Mouse (Mus musculus) CH12.LX (cell line): Measurements from ENCODE around the gene Yif1b. TPM values are rescaled to one million over a fixed set of nuclear protein-coding genes. Genes with fewer than 3 reads are reported as not detected.

Experiments
- DNase-seq: peaks from one replicate; pipeline ENCODE4 v3.0.0-alpha.2; 2013; ENCODE audit errors: extremely low read depth
- H3K27ac ChIP-seq: 2 replicates; pipeline ENCODE4 v1.5.1; 2012; ENCODE audit warnings: low read depth, mild to moderate bottlenecking, control low read depth, moderate library complexity; ENCODE audit not compliant: insufficient read depth
- H3K27me3 ChIP-seq: replicated peaks from 2 replicates; pipeline ENCODE3; 2012; ENCODE audit warnings: inconsistent platforms
- H3K36me3 ChIP-seq, 2 experiments: replicated peaks in 1 of 2; 2 replicates each; pipeline versions ENCODE3 to v1.6.1; 2012; ENCODE audit warnings: inconsistent platforms in 1 of 2, low read length in 1 of 2, mild to moderate bottlenecking in 1 of 2, mixed read lengths in 1 of 2, moderate library complexity in 1 of 2; ENCODE audit not compliant: control insufficient read depth in 1 of 2, insufficient read depth in 1 of 2
- H3K4me1 ChIP-seq, 2 experiments: 2 replicates each; pipeline ENCODE4 v1.6.1; 2012; ENCODE audit warnings: inconsistent platforms in 1 of 2, moderate library complexity in 1 of 2; ENCODE audit not compliant: insufficient read depth in 2 of 2, control insufficient read depth in 1 of 2
- H3K4me2 ChIP-seq: 2 replicates; pipeline ENCODE4 v1.6.1; 2012; ENCODE audit warnings: low read depth, mild to moderate bottlenecking, control low read depth; ENCODE audit not compliant: poor library complexity, insufficient read depth, severe bottlenecking
- H3K4me3 ChIP-seq, 3 experiments: fragments of 150-350 bp in 1 of 3; sonication (generic) in 1 of 3; replicated peaks in 1 of 3; 2 replicates each; pipeline versions ENCODE3 to v1.5.1; 2011 to 2012; ENCODE audit warnings: low read depth in 2 of 3, low read length in 2 of 3, mild to moderate bottlenecking in 2 of 3, moderate library complexity in 2 of 3, control low read depth in 1 of 3, improper control_type of control experiment in 1 of 3, inconsistent platforms in 1 of 3, mixed read lengths in 1 of 3; ENCODE audit not compliant: poor library complexity in 1 of 3
- H3K79me2 ChIP-seq: replicated peaks from 2 replicates; pipeline ENCODE4 v1.6.1; 2012; ENCODE audit warnings: mild to moderate bottlenecking, moderate library complexity; ENCODE audit not compliant: control insufficient read depth, poor library complexity, insufficient read depth, severe bottlenecking; ENCODE audit errors: extremely low read depth
- H3K9ac ChIP-seq: 2 replicates; pipeline ENCODE4 v1.6.1; 2012; ENCODE audit warnings: low read depth, mild to moderate bottlenecking, control low read depth, moderate library complexity; ENCODE audit not compliant: insufficient read depth
- H3K9me3 ChIP-seq: replicated peaks from 2 replicates; pipeline ENCODE3; 2012; ENCODE audit warnings: low read length, inconsistent platforms, mixed read lengths
- CHD2 ChIP-seq: IDR thresholded peaks from 2 replicates; pipeline ENCODE4 v1.6.1; 2011; ENCODE audit warnings: low read length, improper control_type of control experiment
- HCFC1 ChIP-seq: IDR thresholded peaks from 2 replicates; pipeline ENCODE4 v1.6.1; 2012; ENCODE audit warnings: low read depth, mild to moderate bottlenecking, inconsistent platforms, low read length, improper control_type of control experiment
- JUND ChIP-seq: conservative IDR thresholded peaks from 2 replicates; pipeline ENCODE4 v1.6.1; 2011; ENCODE audit warnings: low read depth, low read length, improper control_type of control experiment
- KAT2A ChIP-seq: IDR thresholded peaks from 2 replicates; pipeline ENCODE4 v1.6.1; 2012; ENCODE audit warnings: low read length, improper control_type of control experiment, inconsistent platforms; ENCODE audit not compliant: insufficient replicate concordance
- MAFK ChIP-seq: IDR thresholded peaks from 2 replicates; pipeline ENCODE4 v1.6.1; 2011; ENCODE audit warnings: low read length, improper control_type of control experiment; ENCODE audit not compliant: insufficient replicate concordance
- MAX ChIP-seq: IDR thresholded peaks from 2 replicates; pipeline ENCODE4 v1.6.1; 2011; ENCODE audit warnings: low read length, improper control_type of control experiment
- MAZ ChIP-seq: IDR thresholded peaks from 2 replicates; pipeline ENCODE4 v1.6.1; 2012; ENCODE audit warnings: low read depth, mild to moderate bottlenecking, inconsistent platforms, low read length, improper control_type of control experiment, moderate library complexity
- MEF2A ChIP-seq: IDR thresholded peaks from 2 replicates; pipeline ENCODE4 v1.6.1; 2014; ENCODE audit warnings: low read depth, mild to moderate bottlenecking, inconsistent platforms, low read length, improper control_type of control experiment, borderline replicate concordance
- MXI1 ChIP-seq: IDR thresholded peaks from 2 replicates; pipeline ENCODE4 v1.6.1; 2011; ENCODE audit warnings: mild to moderate bottlenecking, low read depth, low read length, improper control_type of control experiment
- NRF1 ChIP-seq: IDR thresholded peaks from 2 replicates; pipeline ENCODE4 v1.6.1; 2014; ENCODE audit warnings: low read depth, mild to moderate bottlenecking, inconsistent platforms, low read length, improper control_type of control experiment, moderate library complexity
- TCF12 ChIP-seq: IDR thresholded peaks from 2 replicates; pipeline ENCODE4 v1.6.1; 2014; ENCODE audit warnings: low read depth, mild to moderate bottlenecking, inconsistent platforms, low read length, improper control_type of control experiment
- USF1 ChIP-seq: IDR thresholded peaks from 2 replicates; pipeline ENCODE4 v1.6.1; 2014; ENCODE audit warnings: low read depth, mild to moderate bottlenecking, inconsistent platforms, low read length, improper control_type of control experiment
- ZC3H11A ChIP-seq: IDR thresholded peaks from 2 replicates; pipeline ENCODE4 v1.6.1; 2012; ENCODE audit warnings: low read depth, mild to moderate bottlenecking, inconsistent platforms, low read length, improper control_type of control experiment
- dilution Hi-C: fragments of 300-500 bp; cut with MboI; formaldehyde crosslinking; loops from 2 replicates; pipeline ENCODE4 v1.14.3; 2020; ENCODE audit warnings: low sequenced_read_pairs; ENCODE audit not compliant: extremely low pct_unique_long_range_greater_than_20kb, extremely low pct_ligation_motif_present
- in situ Hi-C: fragments of 300-500 bp; cut with MboI; formaldehyde crosslinking; loops from 3 replicates; pipeline ENCODE4 v1.14.3; 2019; ENCODE audit warnings: low sequenced_read_pairs, low pct_ligation_motif_present, low pct_unique_long_range_greater_than_20kb, mixed read lengths
- polyA plus RNA-seq: library from polyadenylated mRNA; unstranded; fragments of >175 nt; gene quantifications from 2 replicates; pipeline ENCODE4 v1.2.1, GENCODE M21; 2012; ENCODE audit warnings: low read depth; ENCODE audit not compliant: insufficient read length
- total RNA-seq, 2 experiments: library from RNA; depleted of rRNA; stranded (reverse); fragments of 300-350 nt in 1 of 2; fragments of >200 nt in 1 of 2; gene quantifications; 2 replicates each; pipeline ENCODE4 v1.2.3; 2012 to 2014

The Yif1b gene
- total and polyA plus RNA-seq, 3 experiments: 63.0 to 99.4 (median 69.4) TPM

GRCm38 (mm10) chr7:29225520-29225919, 12.6 kb upstream of the Yif1b start:
- TF ChIP-seq CHD2: no peak
- no peak for TF ChIP-seq JUND
- TF ChIP-seq NRF1: no peak
- Histone ChIP-seq H3K4me2 (no peak overlapping the region), H3K79me2 (no peaks in the 10 kb centered on the region), H3K27me3 (no peaks in the 10 kb centered on the region), H3K9ac (no peak overlapping the region), H3K4me1 (peaks cover 14 to 27% of the 10 kb centered on the region in 2 experiments), H3K36me3 (peaks cover 0 to 7% of the 10 kb centered on the region in 2 experiments), H3K4me3 (no peak overlapping the region), H3K9me3 (peaks cover 2% of the 10 kb centered on the region), H3K27ac (no peak overlapping the region)
- in situ Hi-C loops (no loop called here), dilution Hi-C loops (no loop called here)
- no peak for DNase-seq

GRCm38 (mm10) chr7:29228202-29228601, 9.9 kb upstream of the Yif1b start:
- Histone ChIP-seq H3K9ac (no peak overlapping the region), H3K4me3 (no peak overlapping the region), H3K4me1 (peaks cover 14 to 27% of the 10 kb centered on the region in 2 experiments), H3K4me2 (0 out of 2 replicates have a peak overlapping the region, but pooled peaks have one; percentile 2), H3K9me3 (no peaks in the 10 kb centered on the region), H3K27me3 (no peaks in the 10 kb centered on the region), H3K36me3 (peaks cover 0 to 7% of the 10 kb centered on the region in 2 experiments), H3K27ac (no peak overlapping the region; the same call in 1 of the 2 replicates), H3K79me2 (no peaks in the 10 kb centered on the region)
- in situ Hi-C loops: no loop called here
- DNase-seq: peak; percentile 42
- TF ChIP-seq ZC3H11A (no peak), HCFC1 (no peak), MAX (no peak), NRF1 (no peak), MAZ (no peak), KAT2A (no peak), MAFK (0 out of 2 replicates have a peak, but pooled peaks have one; percentile 45), TCF12 (no peak)
- dilution Hi-C loops: no loop called here

- TF ChIP-seq CHD2: no peak
- TF ChIP-seq MAX: no peak
- TF ChIP-seq ZC3H11A: no peak
- TF ChIP-seq USF1: no peak
- no peak for TF ChIP-seq MXI1
- TF ChIP-seq MEF2A: no peak
- TF ChIP-seq, all 38 proteins: peak for 0
- H3K27me3 ChIP-seq: no peaks in the 10 kb centered on the region
- H3K9ac ChIP-seq: no peak overlapping the region
- H3K4me2 ChIP-seq: no peak overlapping the region
- no peak overlapping the region for H3K27ac ChIP-seq
- in situ Hi-C loops: no loop called here
- H3K4me1 ChIP-seq: peaks cover 14 to 27% of the 10 kb centered on the region in 2 experiments
- H3K79me2 ChIP-seq: no peaks in the 10 kb centered on the region
- H3K4me3 ChIP-seq: no peak overlapping the region
- H3K9me3 ChIP-seq: no peaks in the 10 kb centered on the region
- dilution Hi-C loops: no loop called here
- H3K36me3 ChIP-seq: no peaks in the 10 kb centered on the region
- DNase-seq: no peak
Measured at GRCm38 (mm10) chr7:29230560-29230959, 7.6 kb upstream of the Yif1b start.
